Mouse (Mus musculus) spleen, adult 10 weeks (tissue): ENCODE measurements around the gene Prim2. TPM values are rescaled to one million over a fixed set of nuclear protein-coding genes. Genes with fewer than 3 reads are reported as not detected.

ENCODE experiments used
- polyA plus RNA-seq: library from polyadenylated mRNA; stranded (reverse); fragments of 350-450 nt; fragmentation: Illumina TruSeq; extraction: RNeasy Lipid Tissue Mini Kit (QIAGEN cat#74804); gene quantifications from one replicate; pipeline ENCODE4 v1.2.3, GENCODE M21; 2015; ENCODE audit warnings: low replicate concordance; ENCODE audit not compliant: insufficient read depth

Gene Prim2
- polyA plus RNA-seq = 13.7 TPM

DNA sequence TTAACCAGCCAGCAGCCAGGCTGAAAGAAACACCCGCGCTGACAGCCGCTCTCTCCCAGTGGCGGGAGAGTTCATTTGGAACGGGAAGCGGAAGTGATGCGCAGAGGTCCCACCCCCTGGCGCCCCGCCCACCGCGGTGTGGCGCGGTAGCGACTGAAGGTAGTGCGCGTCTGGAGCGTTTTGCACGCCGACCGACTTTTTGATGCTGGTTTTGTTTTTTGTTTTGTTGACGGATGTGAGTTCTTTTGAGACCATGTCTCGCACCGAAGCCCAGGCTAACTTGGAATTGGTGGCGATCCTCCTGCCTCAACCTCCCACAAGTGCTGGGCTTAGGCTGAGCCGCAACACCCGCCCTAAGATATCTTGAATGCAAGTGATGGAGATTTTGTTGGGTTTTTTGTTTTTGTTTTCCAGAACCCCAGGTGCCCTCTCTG, at the start of gene Prim2:
Gene Prim2 (minus strand): TSS at position 88 of the 434 bp plus-strand sequence.

Other genes starting within 250 kb of the Prim2 start
- gene Rab23, start 50.1 kb upstream of the Prim2 start, polyA plus RNA-seq = 9.1 TPM
- gene Bag2, start 88.0 kb upstream of the Prim2 start, polyA plus RNA-seq = 3.6 TPM
- gene Zfp451, start 144.8 kb upstream of the Prim2 start, polyA plus RNA-seq = 29.9 TPM
- 2.9 TPM for gene Bend6, start 238.0 kb upstream of the Prim2 start, polyA plus RNA-seq
- 19.4 TPM for gene Dst, start 238.4 kb upstream of the Prim2 start, polyA plus RNA-seq